Mouse (Mus musculus) left cerebral cortex, adult 2 months (tissue): ENCODE results near the gene Ripply2. TPM values are rescaled to one million over a fixed set of nuclear protein-coding genes. Genes with fewer than 3 reads are reported as not detected.

ENCODE experiments used
- DNase-seq, 2 experiments: peaks; one replicate each; pipeline ENCODE4 v3.0.0; 2021 to 2022; ENCODE audit warnings: low spot score in 2 of 2, mixed read lengths in 1 of 2; ENCODE audit errors: extremely low spot score in 1 of 2
- H3K27ac ChIP-seq: fragments of 200-600 bp; 2 replicates; pipeline ENCODE4 v1.8.1; 2022
- H3K4me3 ChIP-seq: fragments of 200-600 bp; 2 replicates; pipeline ENCODE4 v1.8.1; 2022
- CTCF ChIP-seq: fragments of 200-600 bp; IDR thresholded peaks from 2 replicates; pipeline ENCODE4 v1.8.1; 2022; ENCODE audit warnings: antibody characterized with exemption, mild to moderate bottlenecking, moderate library complexity
- intact Hi-C: fragments of 180-260 bp; cut with DNase I; formaldehyde crosslinking; loops from one replicate; pipeline ENCODE4 v1.15.1; 2025
- total RNA-seq, 2 experiments: library from RNA; stranded (reverse); gene quantifications; 2 replicates each; pipeline ENCODE4 v1.2.3; 2021

Ripply2 gene
- total RNA-seq, 2 experiments from 2014 or later: 8.1 to 8.8 TPM

- intact Hi-C loops: no loop called here
- TF ChIP-seq CTCF: no peak
- H3K27ac ChIP-seq: no peak overlapping the region
- H3K4me3 ChIP-seq: no peak overlapping the region
- DNase-seq: no peak
Measured at GRCm38 (mm10) chr9:87032196-87032595, 16.9 kb downstream of the Ripply2 start.

GRCm38 (mm10) chr9:87034831-87035580 is 19.7 kb downstream of the Ripply2 start:
- no peak for DNase-seq
- H3K27ac ChIP-seq: no peak overlapping the region
- H3K4me3 ChIP-seq: no peak overlapping the region
- intact Hi-C loops: no loop called here
- no peak for TF ChIP-seq CTCF

DNA sequence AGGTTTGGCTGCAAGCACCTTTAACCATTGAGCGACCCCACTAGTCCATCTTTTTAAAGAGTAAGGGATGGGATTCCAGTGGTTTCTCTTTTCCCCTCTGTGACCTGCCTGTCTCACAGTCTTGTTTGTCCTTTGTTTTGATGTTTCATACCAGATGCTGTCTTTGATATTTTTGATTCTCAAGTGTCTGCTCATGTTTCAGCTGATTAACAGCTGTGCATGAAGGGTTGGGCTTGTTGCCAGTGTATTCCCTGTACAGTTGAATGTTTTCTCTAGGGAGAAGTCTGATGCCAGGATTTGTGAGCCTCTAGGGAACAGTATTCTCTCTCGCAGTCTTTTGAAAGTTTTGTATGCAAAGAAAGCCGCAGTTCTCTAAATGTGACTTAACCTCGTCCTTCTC is 34.1 kb downstream of the Ripply2 start:
- Histone ChIP-seq H3K4me3 (no peak overlapping the region), H3K27ac (no peak overlapping the region)
- no peak for DNase-seq
- intact Hi-C loops: no loop called here
- TF ChIP-seq CTCF: no peak

GRCm38 (mm10) chr9:87055547-87056235 is 40.4 kb downstream of the Ripply2 start:
- intact Hi-C loops: no loop called here
- DNase-seq: no peak

DNA sequence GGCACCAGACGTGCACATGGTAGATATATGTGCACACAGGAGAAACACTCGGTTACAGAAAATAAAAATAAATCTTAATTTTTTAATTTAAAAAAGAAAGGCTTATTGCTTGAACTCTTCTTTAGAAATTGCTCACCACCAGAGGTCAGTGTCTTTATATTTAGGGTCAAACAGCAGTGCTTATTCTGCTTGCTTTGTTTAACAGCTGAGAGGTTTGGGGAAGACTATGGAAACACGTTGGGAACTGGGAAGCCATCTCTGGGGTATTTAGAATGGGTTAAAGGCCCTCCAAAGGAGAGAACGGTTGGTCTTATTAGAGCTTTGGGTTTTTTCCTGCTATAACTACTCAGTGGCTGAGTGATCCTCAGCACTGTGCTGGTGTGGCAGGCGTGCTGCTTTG is 47.0 kb downstream of the Ripply2 start:
- intact Hi-C loops: no loop called here
- H3K4me3 ChIP-seq: no peak overlapping the region
- no peak overlapping the region for H3K27ac ChIP-seq
- DNase-seq: no peak
- no peak for TF ChIP-seq CTCF

More at GRCm38 (mm10) chr9:87055547-87056235, 40.4 kb downstream of the Ripply2 start:
- Histone ChIP-seq H3K27ac (no peak overlapping the region), H3K4me3 (no peak overlapping the region)
- no peak for TF ChIP-seq CTCF

DNA sequence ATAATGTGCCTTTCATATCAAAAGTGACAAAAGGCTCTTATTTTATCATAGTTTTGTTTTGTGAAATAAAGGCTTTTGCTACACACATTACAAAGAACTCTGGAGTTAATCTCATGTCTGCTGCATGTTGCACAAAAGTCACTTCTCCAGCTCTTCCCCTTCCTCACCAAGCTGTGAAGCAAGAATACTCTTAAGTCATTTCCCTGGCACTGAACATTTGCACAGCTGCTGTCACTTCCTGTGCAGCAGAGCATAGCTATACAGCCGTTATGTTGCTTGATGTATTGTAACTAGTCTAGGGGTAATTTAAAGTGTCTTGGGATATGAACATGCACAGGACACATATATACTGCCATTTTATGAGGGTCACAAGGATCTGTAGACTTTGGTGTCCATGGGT is 52.8 kb downstream of the Ripply2 start:
- DNase-seq: no peak
- no peak for TF ChIP-seq CTCF
- intact Hi-C loops: no loop called here
- H3K27ac ChIP-seq: no peak overlapping the region
- H3K4me3 ChIP-seq: no peak overlapping the region

Other genes starting within 250 kb of the Ripply2 start
- 100 to 1,000 TPM; 384 to 394 TPM for gene Snap91, start 134.9 kb upstream of the Ripply2 start, total RNA-seq
- gene Cyb5r4, start 6.5 kb downstream of the Ripply2 start, total RNA-seq: 10 to 100 TPM; 38.6 to 38.7 TPM
- gene Mrap2, start 128.8 kb downstream of the Ripply2 start, total RNA-seq: 1 to 10 TPM; 4.3 to 5.2 TPM
- 10 to 100 TPM; 10.0 to 10.1 TPM for gene Cep162, start 240.0 kb downstream of the Ripply2 start, total RNA-seq